Mouse (Mus musculus) activated CD4-positive, CD25-positive, alpha-beta regulatory T cell, adult 4 months (primary cell): ENCODE results near the gene Resp18. TPM values are rescaled to one million over a fixed set of nuclear protein-coding genes. Genes with fewer than 3 reads are reported as not detected.

Source experiments
- ATAC-seq: one replicate; pipeline ENCODE4 v1.8.0; 2017
- polyA plus RNA-seq, 2 experiments: library from polyadenylated mRNA; unstranded; fragments of 100-300 nt; shearing (Covaris generic); gene quantifications; one replicate each; pipeline ENCODE4 v1.2.1; 2017

Resp18 gene
- polyA plus RNA-seq, 2 experiments from 2014 or later = not detected

GRCm38 (mm10) chr1:75264091-75264880 lies 13.9 kb downstream of the Resp18 start, which contains the start of gene Ptprn:
Gene Ptprn (minus strand): TSS chr1:75264502.
- ATAC-seq = no peak

GRCm38 (mm10) chr1:75262969-75263951 lies 15.0 kb downstream of the Resp18 start:
- no peak for ATAC-seq

DNA sequence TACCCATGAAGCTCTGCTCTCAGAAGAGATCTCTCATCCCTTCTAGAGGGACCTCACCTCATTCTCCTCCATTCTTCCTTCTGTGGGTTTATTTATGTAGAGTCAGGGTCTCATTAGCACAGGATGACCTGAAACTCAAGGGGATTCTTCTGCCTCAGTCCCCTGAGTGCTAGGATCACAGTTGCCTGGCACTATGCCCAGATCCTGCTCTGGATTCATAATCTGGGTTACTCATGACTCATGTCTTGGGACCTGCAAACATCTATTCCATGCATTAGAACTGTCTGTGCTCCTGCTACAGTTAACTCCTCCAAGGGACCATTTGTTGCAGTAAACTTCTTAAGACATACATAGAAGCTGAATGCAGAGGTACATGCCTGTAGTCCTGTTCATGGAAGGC lies 16.9 kb downstream of the Resp18 start:
- ATAC-seq = no peak

DNA sequence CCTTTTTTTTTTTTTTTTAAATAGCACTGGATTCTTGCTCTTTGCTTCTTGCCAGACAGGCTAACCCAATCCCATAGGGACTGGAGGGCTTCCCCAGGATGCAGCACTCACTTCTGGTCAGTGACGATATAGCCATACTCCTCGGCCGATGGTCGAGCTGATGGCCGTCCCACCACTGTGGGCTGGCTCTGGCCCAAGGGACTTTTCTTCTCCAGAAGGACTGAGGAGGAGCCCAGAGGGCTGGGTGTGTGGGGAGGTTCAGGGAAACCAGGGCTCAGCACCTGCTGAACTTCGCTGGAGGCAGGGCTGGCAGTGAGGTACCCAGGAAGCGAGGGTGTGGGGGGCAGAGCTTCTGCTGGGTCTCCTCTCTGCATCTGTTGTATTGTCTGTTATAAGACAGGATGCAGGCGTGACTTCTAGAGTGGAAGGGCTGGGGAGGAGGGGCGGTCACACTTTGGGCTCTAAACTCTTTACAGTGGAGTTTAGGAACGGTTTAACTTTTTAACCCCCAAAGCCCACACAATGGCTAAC lies 22.6 kb downstream of the Resp18 start:
- ATAC-seq = no peak

GRCm38 (mm10) chr1:75254625-75255013 lies 23.6 kb downstream of the Resp18 start:
- ATAC-seq = no peak

DNA sequence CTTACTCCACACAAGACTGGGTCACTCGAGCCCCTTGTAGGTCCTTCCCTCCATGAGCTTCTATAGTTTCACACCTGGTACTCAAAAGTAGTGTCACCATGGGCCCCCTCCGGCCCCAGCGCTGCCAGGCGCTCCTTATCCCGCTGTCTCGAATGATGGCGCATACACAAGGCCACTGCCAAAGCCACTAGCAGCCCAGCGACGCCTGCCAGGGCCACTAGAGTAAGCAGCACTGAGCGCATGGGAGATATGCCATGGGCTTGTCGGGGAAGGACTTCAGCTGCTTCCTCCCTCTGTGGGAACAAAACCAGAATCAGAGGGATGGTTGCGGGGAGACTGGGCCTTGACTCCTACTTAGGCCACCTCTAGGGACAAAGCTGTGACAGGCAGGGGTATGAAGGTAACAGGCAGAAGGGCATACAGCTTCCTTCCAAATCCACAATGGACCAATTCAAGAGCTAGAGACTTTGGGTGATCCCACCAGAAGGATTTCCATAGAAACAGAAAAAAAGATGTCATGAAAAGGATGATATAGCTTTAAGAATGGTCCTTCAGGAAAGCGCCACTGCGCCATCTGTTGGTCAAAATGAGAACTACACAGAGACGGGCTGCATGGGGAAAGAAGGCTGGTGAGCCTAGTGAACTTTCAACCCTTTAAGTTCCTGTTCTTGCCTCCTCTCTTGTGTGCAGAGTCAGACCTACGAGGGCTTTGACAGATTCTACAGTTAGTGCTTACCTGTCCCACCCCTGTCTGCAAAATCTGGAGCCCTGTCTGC lies 24.2 kb downstream of the Resp18 start:
- peak; percentile 26 for ATAC-seq

DNA sequence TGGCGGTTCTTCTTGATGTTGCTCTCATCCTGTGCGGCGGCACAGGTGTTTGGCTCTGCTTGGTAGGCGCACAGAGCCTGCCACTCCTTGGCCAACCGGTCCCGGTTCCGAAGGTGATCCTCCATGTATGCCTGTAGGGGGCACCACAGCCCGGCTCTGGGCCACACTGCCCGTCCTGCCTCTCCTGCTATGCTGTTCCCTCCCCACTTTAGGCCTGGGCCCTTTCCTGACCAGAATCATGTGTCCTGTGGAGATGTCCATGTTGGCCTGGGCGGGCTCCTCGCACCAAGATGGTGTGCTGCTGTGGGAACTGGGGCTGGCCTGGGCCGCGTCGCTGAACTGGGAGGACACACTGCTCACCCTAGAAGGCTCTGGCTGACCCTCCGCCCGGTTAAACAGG lies 25.2 kb downstream of the Resp18 start:
- no peak for ATAC-seq

DNA sequence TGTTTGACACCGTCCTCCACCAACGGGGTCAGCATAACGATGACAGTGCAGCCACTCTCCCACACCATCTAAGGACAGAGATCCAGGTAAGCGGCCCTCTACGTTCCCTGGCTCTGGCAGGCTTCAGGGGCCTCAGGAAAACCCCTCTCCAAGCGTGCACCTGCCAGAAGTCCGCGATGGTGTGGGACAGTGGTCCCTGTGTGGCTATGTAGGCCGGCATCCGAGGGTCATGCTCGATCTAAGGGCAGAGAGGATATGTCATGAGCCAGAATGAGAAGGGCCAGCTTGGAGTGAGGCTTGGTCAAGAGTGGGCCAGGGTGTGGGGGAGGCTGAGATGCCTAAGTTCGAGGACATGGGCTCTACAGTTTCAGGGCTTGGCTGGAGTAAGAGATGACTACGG lies 25.9 kb downstream of the Resp18 start:
- no peak for ATAC-seq

- peak; percentile 75 for ATAC-seq
Observed at GRCm38 (mm10) chr1:75251112-75251970, 26.9 kb downstream of the Resp18 start.

DNA sequence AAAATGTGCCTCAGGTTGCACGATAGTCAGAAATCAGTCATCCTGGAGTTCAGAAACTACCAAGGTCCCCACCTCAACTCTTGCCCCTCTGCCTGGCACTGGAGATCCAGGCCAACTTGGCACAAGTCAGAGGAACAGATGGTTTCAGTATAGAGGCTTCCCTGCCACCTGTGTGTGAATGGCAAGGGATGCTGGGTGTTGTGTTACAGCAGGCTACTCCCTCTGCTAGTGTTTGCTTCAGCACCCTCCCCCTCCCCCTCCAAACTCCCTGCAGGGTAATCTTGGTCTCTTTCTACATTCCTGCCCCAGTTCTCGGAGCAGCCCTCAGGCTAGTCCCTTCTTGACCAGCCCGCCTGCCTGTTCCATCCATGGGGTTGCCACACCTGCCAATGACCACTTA lies 27.7 kb downstream of the Resp18 start:
- no peak for ATAC-seq

DNA sequence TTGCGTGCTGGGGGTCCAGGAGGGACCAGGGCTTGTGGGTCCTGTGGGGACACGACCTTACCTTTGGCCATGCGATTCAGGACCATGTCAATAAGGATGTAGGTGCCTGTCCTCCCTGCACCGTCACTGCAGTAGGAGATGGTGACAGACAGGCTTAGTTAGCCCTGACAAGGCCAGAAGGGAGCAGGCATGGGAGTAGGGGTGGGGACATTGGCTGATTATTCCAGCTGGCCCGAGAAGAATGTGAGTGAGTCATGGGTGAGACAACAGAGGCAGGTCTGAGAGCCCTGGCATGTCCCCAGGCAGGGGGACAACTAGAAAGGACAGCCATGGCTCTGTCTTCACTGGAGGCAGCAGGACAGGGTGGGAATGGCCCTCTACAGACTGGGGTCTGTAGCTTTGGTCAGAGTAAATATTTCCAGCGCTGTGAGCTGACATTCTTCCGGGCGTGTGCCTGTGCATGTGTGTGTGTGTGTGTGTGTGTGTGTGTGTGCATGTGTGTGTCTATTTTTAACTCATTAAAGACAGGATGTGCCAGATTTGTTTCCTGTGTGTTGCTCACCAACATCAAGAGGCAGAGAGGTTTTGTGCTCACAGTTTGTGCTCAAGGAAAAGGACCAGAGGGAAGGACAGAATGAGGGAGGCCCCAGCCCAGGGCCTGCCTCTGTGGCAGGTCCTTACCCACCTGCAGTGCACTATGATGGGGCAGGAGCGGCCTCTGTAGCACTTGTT lies 30.0 kb downstream of the Resp18 start:
- ATAC-seq = peak; percentile 50

- ATAC-seq = no peak
Observed at GRCm38 (mm10) chr1:75247071-75247930, 30.9 kb downstream of the Resp18 start.

DNA sequence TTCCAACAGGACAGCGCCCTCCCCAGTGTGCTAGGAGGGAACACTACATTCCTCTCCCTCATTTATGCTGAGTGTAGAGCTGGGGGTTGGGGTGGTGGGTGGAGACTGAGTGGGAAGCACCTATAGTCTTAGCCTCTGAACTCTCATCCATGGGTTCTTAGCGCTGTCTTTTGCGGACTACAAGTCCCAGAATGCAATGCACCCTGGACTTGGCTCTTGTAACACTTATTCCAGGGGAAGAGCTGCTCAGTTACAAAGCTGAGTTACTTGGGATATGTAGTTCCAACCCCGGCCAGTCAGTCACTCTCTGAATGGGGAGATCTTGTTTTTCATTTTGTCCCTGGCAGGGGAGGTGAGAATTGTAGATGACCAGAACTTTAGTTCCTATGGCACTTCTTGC lies 33.4 kb downstream of the Resp18 start:
- ATAC-seq = peak; percentile 53

DNA sequence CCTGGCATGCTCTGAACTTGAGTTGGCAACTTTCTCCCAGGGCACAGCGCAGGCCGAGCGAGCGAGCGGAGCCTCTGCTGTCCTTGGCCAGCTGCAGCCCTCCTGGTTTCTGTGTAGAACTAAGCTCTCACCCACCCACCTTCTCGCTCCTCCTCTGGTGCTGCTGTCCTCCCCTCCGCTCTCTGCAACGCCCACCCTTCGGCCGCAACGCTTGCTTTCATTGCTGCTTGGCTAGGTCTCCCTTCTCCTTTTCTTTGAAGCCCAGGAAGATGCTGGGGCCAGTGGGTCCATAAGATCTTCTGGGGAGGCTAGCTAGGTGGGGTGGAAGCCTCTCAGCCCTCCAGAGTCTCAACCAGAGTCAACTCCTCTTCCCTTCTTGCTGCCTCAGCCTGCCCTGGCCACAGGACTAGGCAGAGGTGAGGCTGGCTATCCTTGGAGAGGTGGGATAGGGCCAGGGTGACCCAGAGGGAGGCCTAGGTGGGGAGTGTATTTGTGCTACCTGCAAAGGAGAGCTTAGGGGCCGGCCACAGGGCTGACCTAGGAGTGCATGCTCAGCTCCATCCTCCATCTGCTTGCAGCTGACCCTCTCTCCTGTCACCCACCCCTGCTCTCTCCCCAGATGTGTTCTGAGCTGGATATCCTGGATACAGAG lies 33.9 kb downstream of the Resp18 start:
- ATAC-seq = no peak

- ATAC-seq = no peak
Observed at GRCm38 (mm10) chr1:75243411-75243810, 34.8 kb downstream of the Resp18 start.

DNA sequence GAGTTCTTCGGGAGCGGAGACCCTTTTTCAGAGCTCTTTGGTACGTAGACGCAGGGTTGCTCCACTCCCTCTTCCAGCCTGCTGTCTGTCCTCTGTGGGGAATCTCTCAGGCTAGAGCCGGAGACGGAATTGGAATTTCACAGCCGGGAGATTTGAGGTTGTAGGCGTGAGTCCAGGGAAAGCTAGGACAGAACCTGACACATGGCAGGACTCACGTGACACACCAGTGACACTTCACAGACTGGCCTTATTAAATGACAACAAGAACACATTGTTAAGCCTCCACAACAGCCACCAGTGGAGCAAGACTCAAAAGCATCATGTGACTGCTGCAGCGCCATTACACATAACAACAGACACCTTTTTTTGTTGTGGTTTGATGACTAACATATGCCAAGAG lies 38.6 kb downstream of the Resp18 start:
- no peak for ATAC-seq

- ATAC-seq = peak; percentile 67
Observed at GRCm38 (mm10) chr1:75236117-75237050, 41.8 kb downstream of the Resp18 start, which contains the start of gene Dnajb2. Gene Dnajb2 (plus strand): TSS chr1:75236406.

DNA sequence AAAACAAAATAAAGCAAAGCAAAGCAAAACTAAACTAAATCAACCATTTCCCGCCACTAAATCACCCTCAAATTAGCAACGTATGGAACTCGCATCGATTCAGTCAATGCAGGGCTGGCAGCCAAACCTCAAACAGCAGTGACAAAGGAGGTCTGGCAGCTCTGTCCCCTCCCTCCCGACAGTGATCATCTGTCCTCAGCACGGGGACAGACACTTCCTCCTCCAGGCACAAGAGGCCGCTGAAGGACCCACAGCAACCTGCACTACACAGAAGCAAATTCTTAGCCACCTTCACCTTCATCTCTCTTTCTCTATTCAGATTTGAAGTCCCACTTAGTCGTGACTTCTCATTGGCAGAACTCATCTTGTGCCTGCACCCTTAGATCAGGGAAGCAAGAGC lies 43.6 kb downstream of the Resp18 start:
- peak; percentile 60 for ATAC-seq
